Comparison of ENCODE assay signal across 16 mouse cellular contexts in the genomic region with DNA sequence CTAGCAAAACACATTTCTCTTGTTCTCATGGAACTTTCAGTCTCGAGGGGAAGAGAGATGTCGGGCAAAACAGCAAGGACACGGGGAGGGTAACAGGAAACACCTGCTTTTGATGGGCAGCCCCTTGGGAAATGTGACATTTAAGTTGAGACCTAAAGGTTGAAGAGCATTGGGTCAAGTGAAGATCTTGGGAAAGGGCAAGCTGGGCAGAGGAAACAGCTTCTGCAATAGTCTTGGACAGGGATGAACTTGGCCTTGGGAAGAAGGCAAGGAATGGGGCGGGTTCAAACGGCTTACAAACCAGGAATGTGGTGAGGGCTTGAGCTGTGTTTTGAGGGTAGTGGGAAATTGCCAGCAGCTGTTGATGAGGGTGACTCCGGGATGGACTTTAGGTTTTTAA.
"Had no signal": no experiment of that assay in that cellular context is flagged by ENCODE, and none has a peak within 500 bp of the region (broad histone marks: within the 10 kb centered on the region; RNA-seq: fewer than 3 reads in every experiment).

No protein-coding gene starts in this region.

- H3K4me2 ChIP-seq: limb, embryonic 12.5 days; limb, embryonic 15.5 days; liver, embryonic 11.5 days; lung, embryonic 14.5 days; midbrain, embryonic 12.5 days; midbrain, embryonic 15.5 days; neural tube, embryonic 13.5 days had no signal

- H3K9ac ChIP-seq: limb, embryonic 12.5 days; limb, embryonic 15.5 days; liver, embryonic 14.5 days; liver, postnatal 0 days; lung, embryonic 14.5 days; midbrain, embryonic 12.5 days; midbrain, embryonic 15.5 days; neural tube, embryonic 13.5 days had no signal

- H3K9me3 ChIP-seq: limb, embryonic 12.5 days; limb, embryonic 15.5 days; midbrain, embryonic 12.5 days; midbrain, embryonic 15.5 days; neural tube, embryonic 13.5 days had no signal

- H3K4me3 ChIP-seq: layer of hippocampus, adult 2 months; limb, embryonic 12.5 days; limb, embryonic 15.5 days; midbrain, embryonic 12.5 days; midbrain, embryonic 15.5 days; neural tube, embryonic 13.5 days had no signal

- H3K36me3 ChIP-seq: limb, embryonic 12.5 days; limb, embryonic 15.5 days; midbrain, embryonic 12.5 days; midbrain, embryonic 15.5 days; neural tube, embryonic 13.5 days had no signal

- H3K27ac ChIP-seq: layer of hippocampus, adult 2 months; limb, embryonic 12.5 days; limb, embryonic 15.5 days; liver, embryonic 14.5 days; macrophage; midbrain, embryonic 12.5 days; midbrain, embryonic 15.5 days; neural tube, embryonic 13.5 days had no signal

- H3K27me3 ChIP-seq: limb, embryonic 12.5 days; limb, embryonic 15.5 days; midbrain, embryonic 12.5 days; midbrain, embryonic 15.5 days; neural tube, embryonic 13.5 days had no signal

- DNase-seq: layer of hippocampus, adult 9-11 months; left cerebral cortex, postnatal 4 days; liver, postnatal 0 days; lung, embryonic 14.5 days; retina, postnatal 1 day; thymus, adult 18-20 months; thymus, postnatal 36 days had no signal
